Mouse (Mus musculus) heart, embryonic 16.5 days (tissue): ENCODE data around the gene Zfr2. TPM values are rescaled to one million over a fixed set of nuclear protein-coding genes. Genes with fewer than 3 reads are reported as not detected.

Experiments
- ATAC-seq: fragments of 200-750 bp; cut with Nextera tagmentation; replicated peaks from 2 replicates; pipeline ENCODE4 v1.8.0; 2017; ENCODE audit warnings: moderate number of reproducible peaks; ENCODE audit not compliant: insufficient read depth, low FRiP score; ENCODE audit errors: extremely low read depth
- H3K27ac ChIP-seq: fragments of 300-500 bp; sonication (generic); 2 replicates; pipeline ENCODE4 v1.5.1; 2014; ENCODE audit warnings: mild to moderate bottlenecking, low read length, control low read depth, moderate library complexity
- H3K27me3 ChIP-seq: fragments of 300-500 bp; sonication (generic); 2 replicates; pipeline ENCODE4 v1.6.1; 2014; ENCODE audit warnings: low read length, mixed read lengths; ENCODE audit not compliant: control insufficient read depth, insufficient read depth
- H3K36me3 ChIP-seq: fragments of 300-500 bp; sonication (generic); 2 replicates; pipeline ENCODE4 v1.6.1; 2014; ENCODE audit not compliant: control insufficient read depth, insufficient read depth
- H3K4me1 ChIP-seq: fragments of 300-500 bp; sonication (generic); 2 replicates; pipeline ENCODE4 v1.6.1; 2014; ENCODE audit warnings: low read length, mixed read lengths; ENCODE audit not compliant: control insufficient read depth, insufficient read depth
- H3K4me2 ChIP-seq: fragments of 300-500 bp; sonication (generic); 2 replicates; pipeline ENCODE4 v1.6.1; 2014; ENCODE audit warnings: low read depth, mild to moderate bottlenecking, control low read depth, low read length
- H3K4me3 ChIP-seq: fragments of 300-500 bp; sonication (generic); 2 replicates; pipeline ENCODE4 v1.5.1; 2014; ENCODE audit warnings: mild to moderate bottlenecking, control low read depth, low read length
- H3K9ac ChIP-seq: fragments of 300-500 bp; sonication (generic); 2 replicates; pipeline ENCODE4 v1.6.1; 2014; ENCODE audit warnings: low read length, control low read depth
- H3K9me3 ChIP-seq: fragments of 300-500 bp; sonication (generic); replicated peaks from 2 replicates; pipeline ENCODE4 v1.6.1; 2016; ENCODE audit warnings: low read length; ENCODE audit not compliant: control insufficient read depth
- WGBS: fragments of 180-500 bp; shearing (Covaris S2); extraction: QIAGEN DNeasy Blood & Tissue Kit; methylation state at CpG from one replicate; pipeline ENCODE4 v1.1.7; 2014; 5-methylcytosine and 5-hydroxymethylcytosine counted together
- polyA plus RNA-seq: library from polyadenylated mRNA; unstranded; fragments of >200 nt; fragmentation: Nextera tagmentation; extraction: Ambion mirVana; gene quantifications from 2 replicates; pipeline ENCODE4 v1.2.1, GENCODE M21; 2015

The Zfr2 gene
- 5.0 and 6.2 TPM in 2 replicates for polyA plus RNA-seq

- Histone ChIP-seq H3K4me3 (peak within 1 kb of the TSS; percentile 85), H3K4me2 (peak within 1 kb of the TSS; percentile 75), H3K36me3 (no peaks in the 10 kb centered on the region), H3K4me1 (0 out of 2 replicates have a peak, but pooled peaks cover 12% of the 10 kb centered on the region), H3K27ac (0 out of 2 replicates have a peak within 1 kb of the TSS, but pooled peaks have one; percentile 39), H3K9ac (peak within 1 kb of the TSS; percentile 88), H3K9me3 (no peaks in the 10 kb centered on the region), H3K27me3 (peaks cover 16% of the 10 kb centered on the region)
- WGBS = 7% methylated on average over 29 of the region's 29 CpGs
- peak; percentile 82 for ATAC-seq
Measured at GRCm38 (mm10) chr10:81232580-81233225, at the start of gene Zfr2. Gene Zfr2, plus strand, starts transcription at chr10:81233155.

GRCm38 (mm10) chr10:81183805-81184204 lies 49.1 kb upstream of the Zfr2 start, which contains the start of gene 4930442H23Rik:
Gene 4930442H23Rik, minus strand, starts transcription at chr10:81183849.
- Histone ChIP-seq H3K9me3 (no peaks in the 10 kb centered on the region), H3K4me1 (peaks cover 20% of the 10 kb centered on the region), H3K36me3 (peaks cover 44% of the 10 kb centered on the region), H3K9ac (peak within 1 kb of the TSS; percentile 86), H3K4me3 (peak within 1 kb of the TSS; percentile 79), H3K27ac (peak within 1 kb of the TSS; percentile 88), H3K4me2 (peak within 1 kb of the TSS; percentile 75), H3K27me3 (no peaks in the 10 kb centered on the region)
- no peak for ATAC-seq
- 74% methylated on average over 5 of the region's 5 CpGs for WGBS

GRCm38 (mm10) chr10:81184765-81185164 lies 48.2 kb upstream of the Zfr2 start:
- Histone ChIP-seq H3K4me2 (no peak overlapping the region), H3K4me3 (no peak overlapping the region), H3K9me3 (no peaks in the 10 kb centered on the region), H3K27me3 (no peaks in the 10 kb centered on the region), H3K36me3 (peaks cover 35% of the 10 kb centered on the region), H3K9ac (no peak overlapping the region), H3K4me1 (peaks cover 20% of the 10 kb centered on the region), H3K27ac (peak overlapping the region; percentile 43)
- WGBS = 13% methylated on average over 4 of the region's 4 CpGs
- no peak; the same call in 1 of the 2 replicates for ATAC-seq

- Histone ChIP-seq H3K4me2 (no peak overlapping the region), H3K27me3 (no peaks in the 10 kb centered on the region), H3K4me1 (peaks cover 24% of the 10 kb centered on the region), H3K27ac (no peak overlapping the region), H3K9ac (no peak overlapping the region), H3K4me3 (no peak overlapping the region), H3K36me3 (peaks cover 21% of the 10 kb centered on the region), H3K9me3 (no peaks in the 10 kb centered on the region)
- no peak for ATAC-seq
- WGBS = 93% methylated on average over 9 of the region's 9 CpGs
Measured at GRCm38 (mm10) chr10:81187161-81187560, 45.8 kb upstream of the Zfr2 start.

DNA sequence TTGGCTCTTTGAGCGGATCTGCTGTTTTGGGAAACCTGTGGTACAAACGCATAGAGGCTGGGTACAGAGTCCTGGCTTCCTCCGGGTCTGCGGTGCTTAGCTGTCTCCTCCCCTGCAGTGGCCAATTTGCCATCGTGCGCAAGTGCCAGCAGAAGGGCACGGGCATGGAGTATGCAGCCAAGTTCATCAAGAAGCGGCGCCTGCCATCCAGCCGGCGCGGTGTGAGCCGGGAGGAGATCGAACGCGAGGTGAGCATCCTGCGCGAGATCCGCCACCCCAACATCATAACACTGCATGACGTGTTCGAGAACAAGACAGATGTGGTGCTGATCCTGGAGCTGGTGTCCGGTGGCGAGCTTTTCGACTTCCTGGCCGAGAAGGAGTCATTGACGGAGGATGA lies 43.1 kb upstream of the Zfr2 start:
- Histone ChIP-seq H3K4me3 (no peak overlapping the region), H3K4me2 (no peak overlapping the region), H3K9ac (no peak overlapping the region), H3K9me3 (no peaks in the 10 kb centered on the region), H3K27ac (no peak overlapping the region), H3K36me3 (peaks cover 16% of the 10 kb centered on the region), H3K27me3 (no peaks in the 10 kb centered on the region), H3K4me1 (peaks cover 29% of the 10 kb centered on the region)
- no peak for ATAC-seq
- 82% methylated on average over 26 of the region's 26 CpGs for WGBS

- 0 out of 2 replicates have a peak, but pooled peaks cover 4% of the 10 kb centered on the region for H3K27me3 ChIP-seq
- ATAC-seq = no peak
- H3K27ac ChIP-seq = no peak overlapping the region
- H3K4me3 ChIP-seq = no peak overlapping the region
- no peaks in the 10 kb centered on the region for H3K9me3 ChIP-seq
- peaks cover 15% of the 10 kb centered on the region for H3K36me3 ChIP-seq
- WGBS = 67% methylated on average over 31 of the region's 31 CpGs
- H3K9ac ChIP-seq = no peak overlapping the region
- H3K4me1 ChIP-seq = peaks cover 24% of the 10 kb centered on the region
- H3K4me2 ChIP-seq = no peak overlapping the region
Measured at GRCm38 (mm10) chr10:81190236-81190911, 42.6 kb upstream of the Zfr2 start.

- peak overlapping the region; percentile 60 for H3K27ac ChIP-seq
- H3K27me3 ChIP-seq = 0 out of 2 replicates have a peak, but pooled peaks cover 7% of the 10 kb centered on the region
- no peak for ATAC-seq
- H3K9ac ChIP-seq = no peak overlapping the region
- H3K9me3 ChIP-seq = no peaks in the 10 kb centered on the region
- H3K36me3 ChIP-seq = peaks cover 11% of the 10 kb centered on the region
- H3K4me3 ChIP-seq = no peak overlapping the region
- H3K4me1 ChIP-seq = peaks cover 21% of the 10 kb centered on the region
- WGBS = 47% methylated on average over 6 of the region's 6 CpGs
- no peak overlapping the region for H3K4me2 ChIP-seq
Measured at GRCm38 (mm10) chr10:81190912-81191321, 42.0 kb upstream of the Zfr2 start.

DNA sequence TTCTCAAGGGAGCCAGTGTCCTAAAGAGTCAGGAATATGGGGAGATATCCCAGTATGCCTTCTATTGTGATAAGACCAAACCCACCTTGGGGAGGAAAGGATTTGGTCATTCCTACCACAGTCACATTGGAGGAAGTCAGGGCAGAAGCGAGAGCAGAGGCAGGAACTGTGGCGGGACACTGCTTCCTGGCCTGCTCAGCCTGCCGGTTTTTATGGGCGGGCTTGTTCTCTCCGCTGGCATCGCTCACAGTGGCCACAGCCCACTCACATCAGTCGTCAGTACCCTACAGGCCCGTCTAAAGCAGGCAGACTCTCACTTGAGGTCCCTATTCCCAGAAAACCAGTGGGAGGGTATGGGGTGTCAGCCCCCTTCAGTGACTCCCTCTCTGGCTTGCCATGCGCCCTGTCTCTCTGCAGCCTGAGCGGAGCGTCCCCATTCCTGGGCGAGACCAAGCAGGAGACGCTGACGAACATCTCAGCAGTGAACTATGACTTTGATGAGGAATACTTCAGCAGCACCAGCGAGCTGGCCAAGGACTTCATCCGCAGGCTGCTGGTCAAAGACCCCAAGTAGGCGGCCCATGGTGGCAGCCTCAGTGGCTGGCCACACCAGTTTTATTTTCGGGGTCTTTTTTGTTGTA lies 41.5 kb upstream of the Zfr2 start:
- Histone ChIP-seq H3K4me1 (peaks cover 21% of the 10 kb centered on the region), H3K27me3 (0 out of 2 replicates have a peak, but pooled peaks cover 7% of the 10 kb centered on the region), H3K27ac (peak overlapping the region; percentile 100), H3K9ac (peak overlapping the region; percentile 90), H3K4me3 (no peak overlapping the region), H3K36me3 (peaks cover 11% of the 10 kb centered on the region), H3K4me2 (peak overlapping the region; percentile 96), H3K9me3 (no peaks in the 10 kb centered on the region)
- 72% methylated on average over 18 of the region's 18 CpGs for WGBS
- ATAC-seq = no peak
